Mouse (Mus musculus): ENCODE results near the gene L3mbtl3. TPM values are rescaled to one million over a fixed set of nuclear protein-coding genes. Genes with fewer than 3 reads are reported as not detected.

L3mbtl3 gene
- polyA plus RNA-seq, 1 experiment from 2014 or later: 11.6 TPM

GRCm38 (mm10) chr10:26287136-26287535, 88.6 kb downstream of the L3mbtl3 start:
- WGBS: 86% methylated on average over 7 of the region's 7 CpGs
- H3K9me3 ChIP-seq: no peaks in the 10 kb centered on the region
- H3K27ac ChIP-seq: no peak overlapping the region
- peaks cover 5% of the 10 kb centered on the region; the same call in 1 of the 2 replicates for H3K36me3 ChIP-seq
- no peak overlapping the region for H3K4me2 ChIP-seq
- H3K9ac ChIP-seq: no peak overlapping the region
- no peak overlapping the region for H3K4me3 ChIP-seq (replicated peaks)
- no peak for ATAC-seq (ENCODE audit: insufficient read depth, low FRiP score, low read depth)
- no peaks in the 10 kb centered on the region for H3K27me3 ChIP-seq (replicated peaks)
- H3K4me1 ChIP-seq: no peaks in the 10 kb centered on the region

- Histone ChIP-seq H3K27ac (no peak overlapping the region), H3K4me1 (no peaks in the 10 kb centered on the region), H3K4me3 (replicated peaks) (no peak overlapping the region), H3K9ac (no peak overlapping the region), H3K4me2 (no peak overlapping the region), H3K27me3 (replicated peaks) (no peaks in the 10 kb centered on the region), H3K36me3 (peaks cover 6% of the 10 kb centered on the region; the same call in 1 of the 2 replicates), H3K9me3 (no peaks in the 10 kb centered on the region)
- ATAC-seq (ENCODE audit: insufficient read depth, low FRiP score, low read depth): peak; percentile 92
- WGBS: 62% methylated on average over 8 of the region's 8 CpGs
Observed at GRCm38 (mm10) chr10:26280009-26280408, 95.8 kb downstream of the L3mbtl3 start.

- no peak for ATAC-seq (ENCODE audit: insufficient read depth, low FRiP score, low read depth)
- H3K27ac ChIP-seq: no peak overlapping the region
- WGBS: 87% methylated on average over 6 of the region's 6 CpGs
- no peaks in the 10 kb centered on the region for H3K9me3 ChIP-seq
- no peaks in the 10 kb centered on the region for H3K27me3 ChIP-seq (replicated peaks)
- peaks cover 6% of the 10 kb centered on the region; the same call in 1 of the 2 replicates for H3K36me3 ChIP-seq
- H3K4me3 ChIP-seq (replicated peaks): no peak overlapping the region
- H3K4me2 ChIP-seq: no peak overlapping the region
- H3K9ac ChIP-seq: no peak overlapping the region
- no peaks in the 10 kb centered on the region for H3K4me1 ChIP-seq
Observed at GRCm38 (mm10) chr10:26275414-26275813, 100.4 kb downstream of the L3mbtl3 start.

- H3K9me3 ChIP-seq: no peaks in the 10 kb centered on the region
- no peak overlapping the region for H3K4me2 ChIP-seq
- H3K9ac ChIP-seq: no peak overlapping the region
- ATAC-seq (ENCODE audit: insufficient read depth, low FRiP score, low read depth): no peak
- no peak overlapping the region for H3K27ac ChIP-seq
- H3K4me3 ChIP-seq (replicated peaks): no peak overlapping the region
- no peaks in the 10 kb centered on the region for H3K27me3 ChIP-seq (replicated peaks)
- H3K4me1 ChIP-seq: no peaks in the 10 kb centered on the region
- 86% methylated on average over 3 of the region's 3 CpGs for whole genome bisulfite sequencing
- no peaks in the 10 kb centered on the region for H3K36me3 ChIP-seq
Observed at GRCm38 (mm10) chr10:26263744-26264459, 111.9 kb downstream of the L3mbtl3 start.

- Histone ChIP-seq H3K27me3 (replicated peaks) (no peaks in the 10 kb centered on the region), H3K4me3 (replicated peaks) (no peak overlapping the region), H3K4me1 (no peaks in the 10 kb centered on the region), H3K9me3 (no peaks in the 10 kb centered on the region), H3K9ac (no peak overlapping the region), H3K27ac (no peak overlapping the region), H3K36me3 (no peaks in the 10 kb centered on the region), H3K4me2 (no peak overlapping the region)
- 45% methylated on average over 4 of the region's 4 CpGs for WGBS
- no peak for ATAC-seq (ENCODE audit: insufficient read depth, low FRiP score, low read depth)
Observed at GRCm38 (mm10) chr10:26259908-26260307, 115.9 kb downstream of the L3mbtl3 start.

GRCm38 (mm10) chr10:26249426-26250165, 126.2 kb downstream of the L3mbtl3 start:
- H3K4me3 ChIP-seq (replicated peaks): no peak overlapping the region
- ATAC-seq (ENCODE audit: insufficient read depth, low FRiP score, low read depth): no peak
- no peak overlapping the region for H3K9ac ChIP-seq
- WGBS: 73% methylated on average over 7 of the region's 7 CpGs
- H3K4me1 ChIP-seq: no peaks in the 10 kb centered on the region
- no peak overlapping the region for H3K4me2 ChIP-seq
- H3K36me3 ChIP-seq: no peaks in the 10 kb centered on the region
- no peaks in the 10 kb centered on the region for H3K9me3 ChIP-seq
- no peaks in the 10 kb centered on the region for H3K27me3 ChIP-seq (replicated peaks)
- H3K27ac ChIP-seq: no peak overlapping the region

- H3K27ac ChIP-seq: no peak overlapping the region
- H3K4me3 ChIP-seq (replicated peaks): no peak overlapping the region
- no peaks in the 10 kb centered on the region for H3K9me3 ChIP-seq
- no peak overlapping the region for H3K9ac ChIP-seq
- ATAC-seq (ENCODE audit: insufficient read depth, low FRiP score, low read depth): no peak
- H3K4me1 ChIP-seq: no peaks in the 10 kb centered on the region
- no peaks in the 10 kb centered on the region for H3K36me3 ChIP-seq
- no peaks in the 10 kb centered on the region for H3K27me3 ChIP-seq (replicated peaks)
- H3K4me2 ChIP-seq: no peak overlapping the region
- WGBS: 75% methylated on average over 6 of the region's 6 CpGs
Observed at GRCm38 (mm10) chr10:26244466-26244865, 131.3 kb downstream of the L3mbtl3 start.

GRCm38 (mm10) chr10:26243203-26243602, 132.6 kb downstream of the L3mbtl3 start:
- no peaks in the 10 kb centered on the region for H3K36me3 ChIP-seq
- H3K27me3 ChIP-seq (replicated peaks): no peaks in the 10 kb centered on the region
- 86% methylated on average over 3 of the region's 3 CpGs for WGBS
- no peak for ATAC-seq (ENCODE audit: insufficient read depth, low FRiP score, low read depth)
- no peaks in the 10 kb centered on the region for H3K4me1 ChIP-seq
- no peak overlapping the region for H3K4me2 ChIP-seq
- H3K9me3 ChIP-seq: no peaks in the 10 kb centered on the region
- no peak overlapping the region for H3K9ac ChIP-seq
- no peak overlapping the region for H3K4me3 ChIP-seq (replicated peaks)
- H3K27ac ChIP-seq: no peak overlapping the region

GRCm38 (mm10) chr10:26239090-26239489, 136.7 kb downstream of the L3mbtl3 start:
- H3K27me3 ChIP-seq (replicated peaks): no peaks in the 10 kb centered on the region
- no peak overlapping the region for H3K27ac ChIP-seq
- no peaks in the 10 kb centered on the region for H3K36me3 ChIP-seq
- whole genome bisulfite sequencing: 27% methylated on average over 1 of the region's 1 CpGs
- H3K4me2 ChIP-seq: no peak overlapping the region
- H3K9me3 ChIP-seq: no peaks in the 10 kb centered on the region
- no peak overlapping the region for H3K9ac ChIP-seq
- no peaks in the 10 kb centered on the region for H3K4me1 ChIP-seq
- ATAC-seq (ENCODE audit: insufficient read depth, low FRiP score, low read depth): no peak
- H3K4me3 ChIP-seq (replicated peaks): no peak overlapping the region

- 39% methylated on average over 4 of the region's 4 CpGs for WGBS
- no peak overlapping the region for H3K27ac ChIP-seq
- no peaks in the 10 kb centered on the region for H3K27me3 ChIP-seq (replicated peaks)
- ATAC-seq (ENCODE audit: insufficient read depth, low FRiP score, low read depth): no peak
- H3K4me3 ChIP-seq (replicated peaks): no peak overlapping the region
- H3K4me2 ChIP-seq: no peak overlapping the region
- no peak overlapping the region for H3K9ac ChIP-seq
- no peaks in the 10 kb centered on the region for H3K9me3 ChIP-seq
- H3K36me3 ChIP-seq: no peaks in the 10 kb centered on the region
- H3K4me1 ChIP-seq: no peaks in the 10 kb centered on the region
Observed at GRCm38 (mm10) chr10:26238559-26238958, 137.2 kb downstream of the L3mbtl3 start.

GRCm38 (mm10) chr10:26232071-26232653, 143.6 kb downstream of the L3mbtl3 start:
- Histone ChIP-seq H3K4me2 (no peak overlapping the region), H3K9ac (no peak overlapping the region), H3K4me3 (replicated peaks) (no peak overlapping the region), H3K9me3 (no peaks in the 10 kb centered on the region), H3K27ac (no peak overlapping the region), H3K27me3 (replicated peaks) (no peaks in the 10 kb centered on the region), H3K36me3 (no peaks in the 10 kb centered on the region), H3K4me1 (no peaks in the 10 kb centered on the region)
- 80% methylated on average over 3 of the region's 3 CpGs for WGBS
- ATAC-seq (ENCODE audit: insufficient read depth, low FRiP score, low read depth): no peak

GRCm38 (mm10) chr10:26229488-26229887, 146.3 kb downstream of the L3mbtl3 start, which contains the start of gene Samd3:
Samd3 (plus strand) TSS chr10:26229707.
- Histone ChIP-seq H3K27me3 (replicated peaks) (no peaks in the 10 kb centered on the region), H3K36me3 (no peaks in the 10 kb centered on the region), H3K4me3 (replicated peaks) (no peak within 1 kb of the TSS), H3K4me1 (no peaks in the 10 kb centered on the region), H3K4me2 (no peak within 1 kb of the TSS), H3K27ac (no peak within 1 kb of the TSS), H3K9ac (no peak within 1 kb of the TSS), H3K9me3 (no peaks in the 10 kb centered on the region)
- ATAC-seq (ENCODE audit: insufficient read depth, low FRiP score, low read depth): no peak
- 51% methylated on average over 4 of the region's 4 CpGs for WGBS

All from stomach, embryonic 15.5 days (tissue).